9 mouse cellular contexts compared by ENCODE assay signal in the genomic region with DNA sequence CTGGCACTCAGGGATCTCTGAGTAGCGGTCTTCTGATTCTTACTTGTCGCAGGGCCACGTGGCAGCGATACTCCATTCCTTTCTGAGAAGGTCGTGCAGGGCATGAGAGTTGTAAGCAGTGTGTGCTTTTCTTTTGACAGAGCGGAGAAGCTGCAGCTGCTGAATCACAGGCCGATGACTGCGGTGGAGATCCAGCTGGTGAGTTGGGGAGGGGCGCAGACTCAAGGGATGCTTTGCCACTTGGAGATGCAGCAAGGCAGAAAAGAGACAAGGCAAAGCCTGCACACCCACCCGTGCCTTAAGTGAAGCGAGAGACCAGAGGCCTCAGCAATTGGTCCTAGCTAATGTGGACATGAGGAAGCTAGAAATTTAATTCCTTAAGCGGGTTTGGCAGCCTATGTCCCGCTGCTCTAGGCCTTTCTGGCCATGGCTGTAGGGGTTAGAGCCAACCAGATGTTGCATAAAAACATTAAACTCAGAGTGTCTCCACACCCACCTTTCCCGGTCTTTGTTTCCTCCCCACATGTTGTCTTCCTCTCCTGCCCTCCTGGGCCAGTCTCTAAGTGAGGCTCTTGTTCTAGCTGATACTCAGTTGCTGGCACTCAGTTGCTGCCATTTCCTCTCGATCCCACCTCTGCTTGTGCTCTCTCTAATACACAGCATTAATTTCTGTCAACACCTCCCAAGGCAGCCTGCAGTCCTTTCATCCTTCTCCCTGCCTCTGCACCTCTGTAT. TPM values are rescaled to one million over a fixed set of nuclear protein-coding genes. Genes with fewer than 3 reads are reported as not detected.
DNase-seq lines count a peak whose midpoint lies in the region; ATAC-seq and TF ChIP-seq lines count a peak whose summit lies in the region.
"Had no signal": no experiment of that assay in that cellular context is flagged by ENCODE, and none has a peak within 500 bp of the region (broad histone marks: within the 10 kb centered on the region; RNA-seq: fewer than 3 reads in every experiment).

No protein-coding gene starts in this region.

- peak; percentile 19 for DNase-seq in kidney, adult 2 months
- DNase-seq in kidney, adult 11 months = no peak
- peak; percentile 30 for DNase-seq in brain, embryonic 14.5 days (ENCODE audit: low read depth)
- DNase-seq in heart, adult 8-10 months (ENCODE audit: low spot score) = peak; percentile 47
- peak; percentile 15 for DNase-seq in midbrain, postnatal 0 days (ENCODE audit: low spot score)
- no peak for DNase-seq in c-Kit-positive CD71-positive TER-119-positive erythroid progenitor cells, embryonic 14.5 days (ENCODE audit: low spot score)

- no peaks in the 10 kb centered on the region for H3K9me3 ChIP-seq in midbrain, postnatal 0 days (ENCODE audit: low read length)
- H3K9me3 ChIP-seq: G1E had no signal

- H3K4me3 ChIP-seq in kidney, adult 2 months (ENCODE audit: insufficient read depth, low read depth, low read length) = no peak overlapping the region
- no peak overlapping the region for H3K4me3 ChIP-seq in midbrain, postnatal 0 days (ENCODE audit: low read depth, low read length)
- H3K4me3 ChIP-seq: myocyte had no signal

- H3K4me1 ChIP-seq in kidney, adult 2 months (ENCODE audit: control insufficient read depth, insufficient read depth, low read length) = peaks cover 6% of the 10 kb centered on the region
- no peaks in the 10 kb centered on the region for H3K4me1 ChIP-seq in midbrain, postnatal 0 days (ENCODE audit: insufficient read depth, low read length)

- H3K27ac ChIP-seq in kidney, adult 2 months (ENCODE audit: insufficient read depth, low read depth, low read length) = no peak overlapping the region
- H3K27ac ChIP-seq in midbrain, postnatal 0 days (ENCODE audit: low read depth, low read length) = no peak overlapping the region

- no peaks in the 10 kb centered on the region for H3K27me3 ChIP-seq in kidney, adult 2 months (replicated peaks; ENCODE audit: control insufficient read depth, insufficient read depth, low read length)
- H3K27me3 ChIP-seq in midbrain, postnatal 0 days (ENCODE audit: insufficient read depth, low read length) = no peaks in the 10 kb centered on the region

- TF ChIP-seq CTCF in kidney, adult 2 months (conservative IDR thresholded peaks at IDR 0.05; ENCODE audit: insufficient read depth, insufficient read length, low read depth, low read length) = no peak
- TF ChIP-seq CTCF in brain, embryonic 14.5 days (IDR thresholded peaks at IDR 0.05; ENCODE audit: borderline replicate concordance, extremely low read depth, insufficient read depth, insufficient read length) = no peak
- TF ChIP-seq CTCF in midbrain, postnatal 0 days (IDR thresholded peaks at IDR 0.05) = no peak

- no peak for TF ChIP-seq POLR2A in kidney, adult 2 months (IDR thresholded peaks at IDR 0.05; ENCODE audit: low read depth, low read length)
- no peak for TF ChIP-seq POLR2A in brain, embryonic 14.5 days (IDR thresholded peaks at IDR 0.05; ENCODE audit: borderline replicate concordance, extremely low read depth, insufficient read depth, insufficient read length, poor library complexity, severe bottlenecking)

- H3K36me3 ChIP-seq in kidney, adult 2 months (ENCODE audit: control insufficient read depth, insufficient read depth, low read length) = no peaks in the 10 kb centered on the region; the same call in 1 of the 2 replicates
- H3K36me3 ChIP-seq in midbrain, postnatal 0 days (ENCODE audit: insufficient read depth, low read length) = peaks cover 38% of the 10 kb centered on the region

- H3K4me2 ChIP-seq in midbrain, postnatal 0 days (ENCODE audit: low read depth, low read length, poor library complexity, severe bottlenecking) = no peak overlapping the region

- no peak for ATAC-seq in midbrain, postnatal 0 days (ENCODE audit: low FRiP score)
- no peak for ATAC-seq in erythroid progenitor cell, adult 5-6 weeks (replicated peaks; ENCODE audit: low FRiP score, poor library complexity, severe bottlenecking)

- WGBS in kidney, adult 2 months = 68% methylated on average over 15 of the region's 15 CpGs
- 76% methylated on average over 15 of the region's 15 CpGs for WGBS in midbrain, postnatal 0 days

- no peak overlapping the region for H3K9ac ChIP-seq in midbrain, postnatal 0 days (replicated peaks; ENCODE audit: low read length, poor library complexity, severe bottlenecking)

RNA-seq across cellular contexts. Expression of a gene that starts 19.9 kb away (rescaled TPM):
- 14.4 and 19.3 TPM in 2 replicates for polyA plus RNA-seq in kidney, adult 2 months (2012; rRNA removed)
- 37.6 and 51.0 TPM in 2 replicates for polyA plus RNA-seq in brain, embryonic 14.5 days (2012; rRNA removed)
- total RNA-seq in heart, adult 8-10 months (2022) = 10 to 100 TPM; 11.5 to 16.1 (median 14.5) TPM
- total RNA-seq in midbrain, postnatal 0 days (2014; rRNA removed) = 54.0 and 63.3 TPM in 2 replicates
- 86.8 and 90.9 TPM in 2 replicates for polyA plus RNA-seq in midbrain, postnatal 0 days (2015; fragmentation: Nextera tagmentation; extraction: Ambion mirVana)
- 15.1 and 31.4 TPM in 2 replicates for total RNA-seq in erythroid progenitor cell, adult 5-6 weeks (2015; ENCODE audit: low replicate concordance)
- 17.2 and 18.1 TPM in 2 replicates for total RNA-seq in erythroid progenitor cell, adult 5-6 weeks (2017; ENCODE audit: low replicate concordance)

RNA-seq across cellular contexts. Expression of a gene that starts 19.9 kb away (rescaled TPM):
- 440 and 469 TPM in 2 replicates for polyA plus RNA-seq in kidney, adult 2 months (2012; rRNA removed)
- 27.9 and 30.7 TPM in 2 replicates for polyA plus RNA-seq in brain, embryonic 14.5 days (2012; rRNA removed)
- total RNA-seq in heart, adult 8-10 months (2022) = 1 to 10 TPM; 3.0 to 7.1 (median 6.3) TPM
- 34.0 and 39.1 TPM in 2 replicates for total RNA-seq in midbrain, postnatal 0 days (2014; rRNA removed)
- 52.8 and 54.0 TPM in 2 replicates for polyA plus RNA-seq in midbrain, postnatal 0 days (2015; fragmentation: Nextera tagmentation; extraction: Ambion mirVana)
- total RNA-seq in erythroid progenitor cell, adult 5-6 weeks (2015; ENCODE audit: low replicate concordance) = 8.6 and 10.9 TPM in 2 replicates
- 1.8 TPM in 1 of 2 replicates, not detected in the other for total RNA-seq in erythroid progenitor cell, adult 5-6 weeks (2017; ENCODE audit: low replicate concordance)

RNA-seq across cellular contexts. Expression of a gene that starts 24.2 kb away (rescaled TPM):
- 8.0 and 8.7 TPM in 2 replicates for polyA plus RNA-seq in kidney, adult 2 months (2012; rRNA removed)
- polyA plus RNA-seq in brain, embryonic 14.5 days (2012; rRNA removed) = 27.3 and 32.9 TPM in 2 replicates
- 10 to 100 TPM in 1 of 4 experiments, 1 to 10 TPM in 3; 8.2 to 10.6 (median 9.3) TPM for total RNA-seq in heart, adult 8-10 months (2022)
- total RNA-seq in midbrain, postnatal 0 days (2014; rRNA removed) = 37.1 and 46.5 TPM in 2 replicates
- 50.0 TPM in 2 replicates for polyA plus RNA-seq in midbrain, postnatal 0 days (2015; fragmentation: Nextera tagmentation; extraction: Ambion mirVana)
- total RNA-seq in erythroid progenitor cell, adult 5-6 weeks (2015; ENCODE audit: low replicate concordance) = 5.0 and 11.7 TPM in 2 replicates
- 4.5 and 9.1 TPM in 2 replicates for total RNA-seq in erythroid progenitor cell, adult 5-6 weeks (2017; ENCODE audit: low replicate concordance)
- polyA plus RNA-seq: G1E had no signal

RNA-seq across cellular contexts. Expression of a gene that starts 46.1 kb away (rescaled TPM):
- 26.0 and 26.5 TPM in 2 replicates for polyA plus RNA-seq in kidney, adult 2 months (2012; rRNA removed)
- polyA plus RNA-seq in brain, embryonic 14.5 days (2012; rRNA removed) = 16.3 and 22.5 TPM in 2 replicates
- 10 to 100 TPM; 11.7 to 14.2 (median 12.8) TPM for total RNA-seq in heart, adult 8-10 months (2022)
- total RNA-seq in midbrain, postnatal 0 days (2014; rRNA removed) = 22.0 and 26.7 TPM in 2 replicates
- polyA plus RNA-seq in midbrain, postnatal 0 days (2015; fragmentation: Nextera tagmentation; extraction: Ambion mirVana) = 42.3 and 44.9 TPM in 2 replicates
- total RNA-seq in erythroid progenitor cell, adult 5-6 weeks (2015; ENCODE audit: low replicate concordance) = 24.9 and 27.2 TPM in 2 replicates
- total RNA-seq in erythroid progenitor cell, adult 5-6 weeks (2017; ENCODE audit: low replicate concordance) = 5.4 and 15.1 TPM in 2 replicates

Comparison
In these comparisons a context has a peak if more than half of its experiments do, and no peak if none do; other contexts are left out.
1. DNase-seq: peak in kidney, adult 2 months (single experiment), brain, embryonic 14.5 days (single experiment), heart, adult 8-10 months (single experiment) and midbrain, postnatal 0 days (single experiment); none in kidney, adult 11 months (single experiment) and c-Kit-positive CD71-positive TER-119-positive erythroid progenitor cells, embryonic 14.5 days (single experiment).